8 mouse cellular contexts compared by ENCODE assay signal in genomic region chr3:95674236-95674635, GRCm38 (mm10). TPM values are rescaled to one million over a fixed set of nuclear protein-coding genes. Genes with fewer than 3 reads are reported as not detected.
DNase-seq lines count a peak whose midpoint lies in the region; ATAC-seq lines count a peak whose summit lies in the region.

No protein-coding gene starts in this region.

- ATAC-seq in limb, embryonic 15.5 days (ENCODE audit: insufficient number of reproducible peaks, low FRiP score, low TSS enrichment, low read depth): peak; percentile 66
- 0 out of 2 replicates have a peak, but pooled peaks have one; percentile 10 for ATAC-seq in neural tube, embryonic 13.5 days (ENCODE audit: low read depth)

- peaks cover 83% of the 10 kb centered on the region for H3K4me1 ChIP-seq in erythroblast, embryonic 14.5 days (ENCODE audit: control insufficient read depth)
- H3K4me1 ChIP-seq in hindbrain, embryonic 10.5 days (replicated peaks): peaks cover 59% of the 10 kb centered on the region
- H3K4me1 ChIP-seq in limb, embryonic 15.5 days: peaks cover 53% of the 10 kb centered on the region
- H3K4me1 ChIP-seq in neural tube, embryonic 13.5 days (replicated peaks): peaks cover 36% of the 10 kb centered on the region

- H3K27ac ChIP-seq in hindbrain, embryonic 10.5 days: peak overlapping the region; percentile 79
- peak overlapping the region; percentile 95 for H3K27ac ChIP-seq in limb, embryonic 15.5 days
- H3K27ac ChIP-seq in neural tube, embryonic 13.5 days (replicated peaks): peak overlapping the region; percentile 81

- H3K27me3 ChIP-seq in erythroblast, embryonic 14.5 days (ENCODE audit: control insufficient read depth): no peaks in the 10 kb centered on the region
- H3K27me3 ChIP-seq in hindbrain, embryonic 10.5 days (ENCODE audit: insufficient read depth, poor library complexity, severe bottlenecking): no peaks in the 10 kb centered on the region
- no peaks in the 10 kb centered on the region for H3K27me3 ChIP-seq in limb, embryonic 15.5 days
- H3K27me3 ChIP-seq in neural tube, embryonic 13.5 days: no peaks in the 10 kb centered on the region

- peak overlapping the region; percentile 42 for H3K4me2 ChIP-seq in limb, embryonic 15.5 days
- H3K4me2 ChIP-seq in neural tube, embryonic 13.5 days: 0 out of 2 replicates have a peak overlapping the region, but pooled peaks have one; percentile 16

- peak overlapping the region; percentile 66 for H3K4me3 ChIP-seq in erythroblast, embryonic 14.5 days (replicated peaks)
- peak overlapping the region; percentile 11; the same call in 1 of the 2 replicates for H3K4me3 ChIP-seq in hindbrain, embryonic 10.5 days
- no peak overlapping the region for H3K4me3 ChIP-seq in limb, embryonic 15.5 days
- no peak overlapping the region for H3K4me3 ChIP-seq in neural tube, embryonic 13.5 days

- peaks cover 80% of the 10 kb centered on the region for H3K36me3 ChIP-seq in erythroblast, embryonic 14.5 days (ENCODE audit: control insufficient read depth)
- H3K36me3 ChIP-seq in hindbrain, embryonic 10.5 days: peaks cover 61% of the 10 kb centered on the region
- peaks cover 19% of the 10 kb centered on the region for H3K36me3 ChIP-seq in limb, embryonic 15.5 days
- H3K36me3 ChIP-seq in neural tube, embryonic 13.5 days: peaks cover 31% of the 10 kb centered on the region

- no peaks in the 10 kb centered on the region for H3K9me3 ChIP-seq in erythroblast, embryonic 14.5 days (ENCODE audit: control insufficient read depth, low read length)
- no peaks in the 10 kb centered on the region for H3K9me3 ChIP-seq in hindbrain, embryonic 10.5 days
- H3K9me3 ChIP-seq in limb, embryonic 15.5 days: no peaks in the 10 kb centered on the region
- H3K9me3 ChIP-seq in neural tube, embryonic 13.5 days: no peaks in the 10 kb centered on the region

- 22% methylated on average over 2 of the region's 2 CpGs for WGBS in hindbrain, embryonic 10.5 days
- 6% methylated on average over 2 of the region's 2 CpGs for WGBS in limb, embryonic 15.5 days
- 41% methylated on average over 2 of the region's 2 CpGs for WGBS in neural tube, embryonic 13.5 days

- peak; percentile 94 for DNase-seq in CD4-positive, CD25-positive, alpha-beta regulatory T cell, adult 2 months (ENCODE audit: low read depth, low spot score)
- DNase-seq in WW6 (ENCODE audit: low read depth, low spot score): peak; percentile 86
- peak; percentile 53 for DNase-seq in hindbrain, embryonic 10.5 days (ENCODE audit: low spot score)
- DNase-seq in frontal cortex, postnatal 36 days (ENCODE audit: low spot score in 2 of 2): no peak
- no peak for DNase-seq in layer of hippocampus, postnatal 25 days (ENCODE audit: extremely low spot score in 1 of 2, low spot score in 1 of 2)

- no peak overlapping the region for H3K9ac ChIP-seq in limb, embryonic 15.5 days
- 0 out of 2 replicates have a peak overlapping the region, but pooled peaks have one; percentile 36 for H3K9ac ChIP-seq in neural tube, embryonic 13.5 days

RNA-seq across cellular contexts. Expression of gene Adamtsl4, which starts 13.5 kb away (rescaled TPM):
- 0.22 TPM in 1 of 2 replicates, not detected in the other for polyA plus RNA-seq in erythroblast, embryonic 14.5 days (2012)
- polyA plus RNA-seq in hindbrain, embryonic 10.5 days (2016; fragmentation: Nextera tagmentation; extraction: Ambion mirVana): 0.73 and 0.86 TPM in 2 replicates
- 5.4 and 11.2 TPM in 2 replicates for polyA plus RNA-seq in limb, embryonic 15.5 days (2015; fragmentation: Nextera tagmentation; extraction: Ambion mirVana)
- 0.71 and 1.4 TPM in 2 replicates for polyA plus RNA-seq in neural tube, embryonic 13.5 days (2015; fragmentation: Nextera tagmentation; extraction: Ambion mirVana)
- total RNA-seq in layer of hippocampus, postnatal 25 days (2021): 1 to 10 TPM; 3.7 to 4.0 TPM

RNA-seq across cellular contexts. Expression of gene Mcl1, which starts 15.6 kb away (rescaled TPM):
- polyA plus RNA-seq in erythroblast, embryonic 14.5 days (2012): 31.1 and 36.9 TPM in 2 replicates
- polyA plus RNA-seq in hindbrain, embryonic 10.5 days (2016; fragmentation: Nextera tagmentation; extraction: Ambion mirVana): 47.2 and 53.4 TPM in 2 replicates
- 35.2 and 46.1 TPM in 2 replicates for polyA plus RNA-seq in limb, embryonic 15.5 days (2015; fragmentation: Nextera tagmentation; extraction: Ambion mirVana)
- polyA plus RNA-seq in neural tube, embryonic 13.5 days (2015; fragmentation: Nextera tagmentation; extraction: Ambion mirVana): 57.1 and 58.8 TPM in 2 replicates
- total RNA-seq in layer of hippocampus, postnatal 25 days (2021): 10 to 100 TPM; 54.6 to 61.6 TPM

RNA-seq across cellular contexts. Expression of gene Ensa, which starts 49.4 kb away (rescaled TPM):
- 2.8 and 4.2 TPM in 2 replicates for polyA plus RNA-seq in erythroblast, embryonic 14.5 days (2012)
- polyA plus RNA-seq in hindbrain, embryonic 10.5 days (2016; fragmentation: Nextera tagmentation; extraction: Ambion mirVana): 84.8 and 89.9 TPM in 2 replicates
- polyA plus RNA-seq in limb, embryonic 15.5 days (2015; fragmentation: Nextera tagmentation; extraction: Ambion mirVana): 73.4 and 74.7 TPM in 2 replicates
- 96.1 and 104 TPM in 2 replicates for polyA plus RNA-seq in neural tube, embryonic 13.5 days (2015; fragmentation: Nextera tagmentation; extraction: Ambion mirVana)
- 100 to 1,000 TPM; 298 to 321 TPM for total RNA-seq in layer of hippocampus, postnatal 25 days (2021)

Comparison
In these comparisons a context has a peak if more than half of its experiments do, and no peak if none do; other contexts are left out.
1. DNase-seq: peak in CD4-positive, CD25-positive, alpha-beta regulatory T cell, adult 2 months (single experiment), WW6 (single experiment) and hindbrain, embryonic 10.5 days (single experiment); none in frontal cortex, postnatal 36 days (0 of 2) and layer of hippocampus, postnatal 25 days (0 of 2).
2. H3K4me3 ChIP-seq: peak in erythroblast, embryonic 14.5 days (single experiment) and hindbrain, embryonic 10.5 days (single experiment); none in limb, embryonic 15.5 days (single experiment) and neural tube, embryonic 13.5 days (single experiment).
3. RNA of gene Ensa, which starts 49.4 kb away (polyA plus RNA-seq): 96.1 to 104 TPM in neural tube, embryonic 13.5 days, 84.8 to 89.9 TPM in hindbrain, embryonic 10.5 days and 73.4 to 74.7 TPM in limb, embryonic 15.5 days; 2.8 to 4.2 TPM in erythroblast, embryonic 14.5 days; every median in the first group is over 10 times any median in the second.
4. Peak in every context shown above with its lines, with median percentiles within 50 percentile points of each other: H3K27ac ChIP-seq.